Mouse (Mus musculus): ENCODE data around the gene Capn7.

Capn7 gene

GRCm38 (mm10) chr14:31397353-31397752 lies 60.9 kb downstream of the Capn7 start:
- no peak for DNase-seq

- peak; percentile 88 for DNase-seq
Observed at GRCm38 (mm10) chr14:31397791-31398595, 61.6 kb downstream of the Capn7 start.

GRCm38 (mm10) chr14:31398819-31399218 lies 62.4 kb downstream of the Capn7 start:
- DNase-seq = no peak

GRCm38 (mm10) chr14:31399271-31399670 lies 62.8 kb downstream of the Capn7 start:
- DNase-seq = no peak

- peak; percentile 56 for DNase-seq
Observed at GRCm38 (mm10) chr14:31400246-31400645, 63.8 kb downstream of the Capn7 start.

GRCm38 (mm10) chr14:31400896-31401295 lies 64.5 kb downstream of the Capn7 start:
- no peak for DNase-seq

- no peak for DNase-seq
Observed at GRCm38 (mm10) chr14:31401918-31402427, 65.5 kb downstream of the Capn7 start.

- no peak for DNase-seq
Observed at GRCm38 (mm10) chr14:31402693-31403092, 66.3 kb downstream of the Capn7 start.

- no peak for DNase-seq
Observed at GRCm38 (mm10) chr14:31403556-31403955, 67.1 kb downstream of the Capn7 start.

- no peak for DNase-seq
Observed at GRCm38 (mm10) chr14:31403995-31404394, 67.6 kb downstream of the Capn7 start.

- no peak for DNase-seq
Observed at GRCm38 (mm10) chr14:31404663-31405062, 68.2 kb downstream of the Capn7 start.

GRCm38 (mm10) chr14:31405652-31406051 lies 69.2 kb downstream of the Capn7 start:
- no peak for DNase-seq

- DNase-seq = no peak
Observed at GRCm38 (mm10) chr14:31406154-31406810, 69.8 kb downstream of the Capn7 start.

- peak; percentile 74 for DNase-seq
Observed at GRCm38 (mm10) chr14:31407208-31407607, 70.8 kb downstream of the Capn7 start.

GRCm38 (mm10) chr14:31407911-31408604 lies 71.6 kb downstream of the Capn7 start:
- DNase-seq = peak; percentile 47

GRCm38 (mm10) chr14:31408666-31409065 lies 72.2 kb downstream of the Capn7 start:
- DNase-seq = peak; percentile 57

GRCm38 (mm10) chr14:31410123-31410724 lies 73.8 kb downstream of the Capn7 start:
- peak; percentile 46 for DNase-seq

GRCm38 (mm10) chr14:31410737-31411136 lies 74.3 kb downstream of the Capn7 start:
- DNase-seq = no peak

GRCm38 (mm10) chr14:31412651-31413056 lies 76.2 kb downstream of the Capn7 start:
- DNase-seq = no peak

GRCm38 (mm10) chr14:31413475-31414086 lies 77.1 kb downstream of the Capn7 start:
- no peak for DNase-seq

GRCm38 (mm10) chr14:31414235-31414966 lies 78.0 kb downstream of the Capn7 start:
- DNase-seq = no peak

GRCm38 (mm10) chr14:31414967-31415376 lies 78.5 kb downstream of the Capn7 start:
- peak; percentile 33 for DNase-seq
